Mouse (Mus musculus): ENCODE data around the gene Atg16l2.

GRCm38 (mm10) chr7:101248760-101249159 is 53.3 kb downstream of the Atg16l2 start:
- TF ChIP-seq POLR2A (IDR thresholded peaks at IDR 0.05; ENCODE audit: low read depth, low read length), result no peak
- no peak for TF ChIP-seq CTCF (IDR thresholded peaks at IDR 0.05; ENCODE audit: extremely low read depth, insufficient read depth, insufficient read length, insufficient replicate concordance)
